Mouse (Mus musculus): Measurements from ENCODE around the gene Fam110a. TPM values are rescaled to one million over a fixed set of nuclear protein-coding genes. Genes with fewer than 3 reads are reported as not detected.

The Fam110a gene
- total and polyA plus RNA-seq, 3 experiments = 4.3 to 6.6 (median 4.7) TPM

- Histone ChIP-seq H3K4me1 (ENCODE audit: control insufficient read depth, insufficient read depth, low read length) (peaks cover 5% of the 10 kb centered on the region), H3K27me3 (ENCODE audit: control insufficient read depth, insufficient read depth, low read length) (no peaks in the 10 kb centered on the region), H3K9ac (ENCODE audit: low read depth, low read length) (no peak overlapping the region), H3K27ac (no peak overlapping the region), H3K4me3 (no peak overlapping the region), H3K79me2 (replicated peaks; ENCODE audit: control insufficient read depth, insufficient read depth, low read length) (no peaks in the 10 kb centered on the region), H3K36me3 (ENCODE audit: control insufficient read depth, insufficient read depth, low read length) (no peaks in the 10 kb centered on the region)
- no peak for TF ChIP-seq POLR2A (IDR thresholded peaks at IDR 0.05; ENCODE audit: insufficient read depth, low read depth, low read length)
- TF ChIP-seq CTCF (IDR thresholded peaks at IDR 0.05) = no peak
- no peak for TF ChIP-seq EP300 (IDR thresholded peaks at IDR 0.05; ENCODE audit: insufficient read depth, low read depth, low read length)
- DNase-seq = no peak
- intact Hi-C loops (cut with DNase I) = no loop called here
- 51% methylated on average over 9 of the region's 9 CpGs for WGBS
Measured at GRCm38 (mm10) chr2:152016666-152017065, 36.6 kb upstream of the Fam110a start.

DNA sequence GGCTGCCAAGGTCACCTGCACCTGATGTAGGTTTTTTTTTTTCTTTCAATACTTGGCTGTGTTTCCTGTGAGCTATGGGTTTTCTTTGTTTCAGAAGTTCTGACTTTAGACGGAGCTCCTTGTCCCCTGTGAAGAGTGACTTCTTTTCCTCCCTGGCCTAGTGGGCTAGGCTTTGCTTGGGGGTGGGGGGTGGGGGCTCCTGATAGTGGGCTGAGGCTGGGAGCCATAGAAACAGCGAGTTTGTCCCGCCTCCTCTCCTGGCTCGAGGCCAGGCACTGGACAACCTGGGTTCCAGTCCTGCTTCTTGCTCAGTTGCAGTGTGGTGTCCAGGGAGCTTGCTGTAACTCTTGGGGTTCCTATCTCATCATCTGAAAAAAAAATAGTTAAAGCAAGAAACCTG lies 36.0 kb upstream of the Fam110a start:
- Histone ChIP-seq H3K79me2 (replicated peaks; ENCODE audit: control insufficient read depth, insufficient read depth, low read length) (no peaks in the 10 kb centered on the region), H3K27ac (no peak overlapping the region), H3K27me3 (ENCODE audit: control insufficient read depth, insufficient read depth, low read length) (no peaks in the 10 kb centered on the region), H3K4me3 (no peak overlapping the region), H3K9ac (ENCODE audit: low read depth, low read length) (no peak overlapping the region), H3K36me3 (ENCODE audit: control insufficient read depth, insufficient read depth, low read length) (no peaks in the 10 kb centered on the region), H3K4me1 (ENCODE audit: control insufficient read depth, insufficient read depth, low read length) (peaks cover 5% of the 10 kb centered on the region)
- WGBS = 26% methylated on average over 4 of the region's 4 CpGs
- intact Hi-C loops (cut with DNase I) = no loop called here
- no peak for TF ChIP-seq CTCF (IDR thresholded peaks at IDR 0.05)
- DNase-seq = no peak

DNA sequence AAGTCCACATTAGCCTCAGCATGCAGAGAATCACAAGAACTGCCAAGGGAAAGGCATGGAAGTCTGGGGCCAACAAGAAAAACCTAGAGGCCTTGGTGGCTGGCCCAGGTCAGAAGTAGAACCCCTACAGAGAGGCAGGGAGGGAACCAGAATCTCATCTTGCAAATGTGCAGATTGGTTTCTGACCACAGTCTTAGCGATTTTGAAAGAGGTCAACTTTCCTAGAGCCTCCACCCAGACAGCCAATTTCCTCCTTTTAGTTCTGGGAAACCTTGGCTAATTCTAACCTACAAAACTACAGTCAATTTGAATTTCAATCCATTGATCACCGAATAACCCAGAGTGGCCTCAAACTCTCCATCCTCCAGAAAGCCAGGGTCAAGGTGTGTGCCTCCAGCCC lies 32.7 kb upstream of the Fam110a start:
- H3K4me1 ChIP-seq (ENCODE audit: control insufficient read depth, insufficient read depth, low read length) = peaks cover 5% of the 10 kb centered on the region
- TF ChIP-seq CTCF (IDR thresholded peaks at IDR 0.05) (no peak), EP300 (IDR thresholded peaks at IDR 0.05; ENCODE audit: insufficient read depth, low read depth, low read length) (no peak), POLR2A (IDR thresholded peaks at IDR 0.05; ENCODE audit: insufficient read depth, low read depth, low read length) (no peak)
- no peaks in the 10 kb centered on the region for H3K27me3 ChIP-seq (ENCODE audit: control insufficient read depth, insufficient read depth, low read length)
- H3K36me3 ChIP-seq (ENCODE audit: control insufficient read depth, insufficient read depth, low read length) = no peaks in the 10 kb centered on the region
- H3K9ac ChIP-seq (ENCODE audit: low read depth, low read length) = no peak overlapping the region
- no peak for DNase-seq
- H3K79me2 ChIP-seq (replicated peaks; ENCODE audit: control insufficient read depth, insufficient read depth, low read length) = no peaks in the 10 kb centered on the region
- peak overlapping the region; percentile 44 for H3K27ac ChIP-seq
- no peak overlapping the region for H3K4me3 ChIP-seq
- intact Hi-C loops (cut with DNase I) = no loop called here
- 60% methylated on average over 2 of the region's 2 CpGs for WGBS

DNA sequence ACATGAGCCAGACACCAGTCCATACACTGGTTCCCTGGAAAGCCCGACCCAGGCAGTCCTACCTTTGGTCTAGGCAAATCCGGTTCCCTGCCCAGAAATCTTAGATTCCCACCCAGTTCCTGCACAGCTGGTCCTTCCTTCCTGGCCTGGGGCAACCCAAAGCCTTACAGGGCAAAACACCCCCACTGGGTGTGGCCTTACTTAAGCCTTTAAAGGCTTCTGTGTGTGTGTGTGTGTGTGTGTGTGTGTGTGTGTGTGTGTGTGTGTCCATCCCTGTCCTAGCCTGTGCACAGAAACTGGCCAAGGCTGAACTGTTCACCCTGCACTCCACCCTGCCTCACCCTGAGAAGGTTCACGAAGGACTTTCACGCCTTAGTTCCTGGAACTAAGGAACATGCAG lies 32.2 kb upstream of the Fam110a start:
- peak; percentile 33 to 52 for DNase-seq

DNA sequence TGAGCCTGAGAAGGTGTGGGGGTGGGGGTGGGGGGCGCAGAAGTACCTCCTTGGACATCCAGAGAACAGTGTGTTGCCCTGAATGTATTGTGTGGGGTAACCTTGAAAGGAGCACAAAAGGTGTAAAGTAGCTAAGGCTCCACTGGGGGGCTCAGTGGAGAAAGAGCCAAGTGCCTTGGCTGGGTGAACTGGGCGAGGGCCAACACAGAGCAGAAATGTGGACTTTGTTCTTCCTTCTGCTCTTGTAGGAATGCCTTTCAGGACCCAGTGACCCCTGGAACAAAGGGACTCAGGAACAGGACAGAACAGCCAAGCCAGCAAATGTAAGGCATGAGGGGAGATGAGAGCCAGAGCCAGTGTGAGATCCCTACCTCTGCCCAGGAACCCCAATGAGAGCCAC lies 31.7 kb upstream of the Fam110a start:
- Histone ChIP-seq H3K4me3 (no peak overlapping the region), H3K79me2 (replicated peaks; ENCODE audit: control insufficient read depth, insufficient read depth, low read length) (no peaks in the 10 kb centered on the region), H3K27me3 (ENCODE audit: control insufficient read depth, insufficient read depth, low read length) (no peaks in the 10 kb centered on the region), H3K4me1 (ENCODE audit: control insufficient read depth, insufficient read depth, low read length) (peaks cover 5% of the 10 kb centered on the region), H3K9ac (ENCODE audit: low read depth, low read length) (no peak overlapping the region), H3K36me3 (ENCODE audit: control insufficient read depth, insufficient read depth, low read length) (no peaks in the 10 kb centered on the region), H3K27ac (peak overlapping the region; percentile 33; the same call in 1 of the 2 replicates)
- peak; percentile 40 for TF ChIP-seq CTCF (IDR thresholded peaks at IDR 0.05)
- TF ChIP-seq EP300 (IDR thresholded peaks at IDR 0.05; ENCODE audit: insufficient read depth, low read depth, low read length) = no peak
- no peak for TF ChIP-seq POLR2A (IDR thresholded peaks at IDR 0.05; ENCODE audit: insufficient read depth, low read depth, low read length)
- intact Hi-C loops (cut with DNase I) = no loop called here
- WGBS = 46% methylated on average over 2 of the region's 2 CpGs
- DNase-seq = no peak

More for the DNA sequence above, 32.2 kb upstream of the Fam110a start:
- H3K27ac ChIP-seq = peak overlapping the region; percentile 44
- H3K9ac ChIP-seq (ENCODE audit: low read depth, low read length) = no peak overlapping the region
- TF ChIP-seq CTCF (IDR thresholded peaks at IDR 0.05) (no peak), POLR2A (IDR thresholded peaks at IDR 0.05; ENCODE audit: insufficient read depth, low read depth, low read length) (no peak), EP300 (IDR thresholded peaks at IDR 0.05; ENCODE audit: insufficient read depth, low read depth, low read length) (no peak)
- intact Hi-C loops (cut with DNase I) = no loop called here
- WGBS = 44% methylated on average over 4 of the region's 4 CpGs
- H3K79me2 ChIP-seq (replicated peaks; ENCODE audit: control insufficient read depth, insufficient read depth, low read length) = no peaks in the 10 kb centered on the region
- H3K4me1 ChIP-seq (ENCODE audit: control insufficient read depth, insufficient read depth, low read length) = peaks cover 5% of the 10 kb centered on the region
- H3K36me3 ChIP-seq (ENCODE audit: control insufficient read depth, insufficient read depth, low read length) = no peaks in the 10 kb centered on the region
- no peaks in the 10 kb centered on the region for H3K27me3 ChIP-seq (ENCODE audit: control insufficient read depth, insufficient read depth, low read length)
- H3K4me3 ChIP-seq = no peak overlapping the region

- Histone ChIP-seq H3K9ac (ENCODE audit: low read depth, low read length) (no peak overlapping the region), H3K4me1 (ENCODE audit: control insufficient read depth, insufficient read depth, low read length) (peaks cover 5% of the 10 kb centered on the region), H3K27me3 (ENCODE audit: control insufficient read depth, insufficient read depth, low read length) (no peaks in the 10 kb centered on the region), H3K36me3 (ENCODE audit: control insufficient read depth, insufficient read depth, low read length) (no peaks in the 10 kb centered on the region), H3K4me3 (no peak overlapping the region), H3K27ac (no peak overlapping the region), H3K79me2 (replicated peaks; ENCODE audit: control insufficient read depth, insufficient read depth, low read length) (no peaks in the 10 kb centered on the region)
- DNase-seq = no peak
- intact Hi-C loops (cut with DNase I) = no loop called here
- WGBS = 84% methylated on average over 7 of the region's 7 CpGs
- TF ChIP-seq EP300 (IDR thresholded peaks at IDR 0.05; ENCODE audit: insufficient read depth, low read depth, low read length) = no peak
- TF ChIP-seq POLR2A (IDR thresholded peaks at IDR 0.05; ENCODE audit: insufficient read depth, low read depth, low read length) = no peak
- TF ChIP-seq CTCF (IDR thresholded peaks at IDR 0.05) = no peak
Measured at GRCm38 (mm10) chr2:152010661-152011060, 30.6 kb upstream of the Fam110a start.

All from heart, adult 2 months (tissue).